Mouse (Mus musculus): ENCODE data around the gene Igfbp6.

Gene Igfbp6

GRCm38 (mm10) chr15:102177417-102177816, 33.3 kb downstream of the Igfbp6 start:
- DNase-seq, result no peak

- DNase-seq, result peak; percentile 80 to 83
Observed at GRCm38 (mm10) chr15:102178279-102178678, 34.1 kb downstream of the Igfbp6 start.

GRCm38 (mm10) chr15:102179106-102179505, 34.9 kb downstream of the Igfbp6 start:
- no peak for DNase-seq

GRCm38 (mm10) chr15:102179924-102180323, 35.8 kb downstream of the Igfbp6 start:
- no peak for DNase-seq

GRCm38 (mm10) chr15:102183076-102183475, 38.9 kb downstream of the Igfbp6 start:
- DNase-seq, result no peak

GRCm38 (mm10) chr15:102186239-102186638, 42.1 kb downstream of the Igfbp6 start:
- no peak for DNase-seq

GRCm38 (mm10) chr15:102188096-102188495, 43.9 kb downstream of the Igfbp6 start:
- DNase-seq, result peak; percentile 45 to 62

- no peak for DNase-seq
Observed at GRCm38 (mm10) chr15:102188883-102189282, 44.7 kb downstream of the Igfbp6 start.

GRCm38 (mm10) chr15:102191699-102192098, 47.5 kb downstream of the Igfbp6 start:
- no peak for DNase-seq

GRCm38 (mm10) chr15:102192271-102192812, 48.2 kb downstream of the Igfbp6 start:
- no peak for DNase-seq

- no peak for DNase-seq
Observed at GRCm38 (mm10) chr15:102192820-102193386, 48.7 kb downstream of the Igfbp6 start.

- DNase-seq, result no peak
Observed at GRCm38 (mm10) chr15:102193652-102194051, 49.5 kb downstream of the Igfbp6 start.

GRCm38 (mm10) chr15:102194439-102194838, 50.3 kb downstream of the Igfbp6 start:
- DNase-seq, result no peak

GRCm38 (mm10) chr15:102195373-102195772, 51.2 kb downstream of the Igfbp6 start:
- no peak for DNase-seq

- DNase-seq, result peak; percentile 65 to 78
Observed at GRCm38 (mm10) chr15:102198841-102199240, 54.7 kb downstream of the Igfbp6 start.

Measured in lung, adult 18-20 months (tissue).